Mouse (Mus musculus): ENCODE data around the gene Dcps. TPM values are rescaled to one million over a fixed set of nuclear protein-coding genes. Genes with fewer than 3 reads are reported as not detected.

Dcps gene
- total RNA-seq (2014; fragmentation: Nextera tagmentation) (32.7 and 39.1 TPM in 2 replicates), total RNA-seq (2017) (53.4 and 68.1 TPM in 2 replicates), polyA plus RNA-seq (2012) (84.2 and 91.5 TPM in 2 replicates)

- H3K36me3 ChIP-seq (replicated peaks): peaks cover 32% of the 10 kb centered on the region
- peak within 1 kb of the TSS; percentile 73 for H3K4me3 ChIP-seq (ENCODE audit: low read depth, low read length)
- H3K9me3 ChIP-seq (replicated peaks): no peaks in the 10 kb centered on the region
- DNase-seq (ENCODE audit: low spot score) (peak; percentile 66), ATAC-seq (ENCODE audit: extremely low read depth, insufficient number of reproducible peaks, low FRiP score, poor library complexity, severe bottlenecking) (peak; percentile 86)
- TF ChIP-seq TAL1 (conservative IDR thresholded peaks at IDR 0.05; ENCODE audit: low read depth, low read length): no peak
- no peak for TF ChIP-seq CTCF (IDR thresholded peaks at IDR 0.05; ENCODE audit: low read depth, low read length)
- no peak for TF ChIP-seq GATA1 (IDR thresholded peaks at IDR 0.05; ENCODE audit: borderline replicate concordance, low read length)
- no peak for TF ChIP-seq GATA2 (IDR thresholded peaks at IDR 0.05; ENCODE audit: borderline replicate concordance, low read depth, low read length)
- TF ChIP-seq POLR2AphosphoS5 (IDR thresholded peaks at IDR 0.05; ENCODE audit: insufficient replicate concordance, low read depth, low read length): no peak; the same call in 1 of the 2 replicates
- no peaks in the 10 kb centered on the region for H3K27me3 ChIP-seq (ENCODE audit: insufficient read depth, low read length)
- peaks cover 16% of the 10 kb centered on the region for H3K4me1 ChIP-seq (ENCODE audit: insufficient read depth, low read depth, low read length)
Measured at GRCm38 (mm10) chr9:35175251-35176123, at the start of gene Dcps. Gene Dcps, minus strand, starts transcription at chr9:35176061.

GRCm38 (mm10) chr9:35223466-35223865 lies 47.6 kb upstream of the Dcps start:
- no peaks in the 10 kb centered on the region for H3K9me3 ChIP-seq (replicated peaks)
- H3K36me3 ChIP-seq (replicated peaks): peaks cover 77% of the 10 kb centered on the region
- no peaks in the 10 kb centered on the region for H3K27me3 ChIP-seq (ENCODE audit: insufficient read depth, low read length)
- ATAC-seq (ENCODE audit: extremely low read depth, insufficient number of reproducible peaks, low FRiP score, poor library complexity, severe bottlenecking): no peak
- TF ChIP-seq GATA1 (IDR thresholded peaks at IDR 0.05; ENCODE audit: borderline replicate concordance, low read length): no peak
- no peak for TF ChIP-seq CTCF (IDR thresholded peaks at IDR 0.05; ENCODE audit: low read depth, low read length)
- no peak for TF ChIP-seq POLR2AphosphoS5 (IDR thresholded peaks at IDR 0.05; ENCODE audit: insufficient replicate concordance, low read depth, low read length)
- no peak for TF ChIP-seq GATA2 (IDR thresholded peaks at IDR 0.05; ENCODE audit: borderline replicate concordance, low read depth, low read length)
- no peak for TF ChIP-seq TAL1 (conservative IDR thresholded peaks at IDR 0.05; ENCODE audit: low read depth, low read length)
- H3K4me3 ChIP-seq (ENCODE audit: low read depth, low read length): no peak overlapping the region
- DNase-seq (ENCODE audit: low spot score): no peak
- peaks cover 2% of the 10 kb centered on the region; the same call in 1 of the 2 replicates for H3K4me1 ChIP-seq (ENCODE audit: insufficient read depth, low read depth, low read length)

- DNase-seq (ENCODE audit: low spot score) (no peak), ATAC-seq (ENCODE audit: extremely low read depth, insufficient number of reproducible peaks, low FRiP score, poor library complexity, severe bottlenecking) (no peak)
- Histone ChIP-seq H3K9me3 (replicated peaks) (no peaks in the 10 kb centered on the region), H3K36me3 (replicated peaks) (peaks cover 87% of the 10 kb centered on the region), H3K27me3 (ENCODE audit: insufficient read depth, low read length) (no peaks in the 10 kb centered on the region), H3K4me1 (ENCODE audit: insufficient read depth, low read depth, low read length) (peaks cover 14% of the 10 kb centered on the region; the same call in 1 of the 2 replicates), H3K4me3 (ENCODE audit: low read depth, low read length) (no peak overlapping the region)
- no peak for TF ChIP-seq CTCF (IDR thresholded peaks at IDR 0.05; ENCODE audit: low read depth, low read length)
- no peak for TF ChIP-seq GATA1 (IDR thresholded peaks at IDR 0.05; ENCODE audit: borderline replicate concordance, low read length)
- TF ChIP-seq GATA2 (IDR thresholded peaks at IDR 0.05; ENCODE audit: borderline replicate concordance, low read depth, low read length): no peak
- TF ChIP-seq TAL1 (conservative IDR thresholded peaks at IDR 0.05; ENCODE audit: low read depth, low read length): no peak
- no peak for TF ChIP-seq POLR2AphosphoS5 (IDR thresholded peaks at IDR 0.05; ENCODE audit: insufficient replicate concordance, low read depth, low read length)
Measured at GRCm38 (mm10) chr9:35217963-35218362, 42.1 kb upstream of the Dcps start.

GRCm38 (mm10) chr9:35211573-35212511 lies 36.0 kb upstream of the Dcps start:
- Histone ChIP-seq H3K27me3 (ENCODE audit: insufficient read depth, low read length) (no peaks in the 10 kb centered on the region), H3K36me3 (replicated peaks) (peaks cover 76% of the 10 kb centered on the region), H3K4me3 (ENCODE audit: low read depth, low read length) (peak overlapping the region; percentile 99), H3K9me3 (replicated peaks) (no peaks in the 10 kb centered on the region), H3K4me1 (ENCODE audit: insufficient read depth, low read depth, low read length) (peaks cover 45% of the 10 kb centered on the region)
- no peak for TF ChIP-seq GATA2 (IDR thresholded peaks at IDR 0.05; ENCODE audit: borderline replicate concordance, low read depth, low read length)
- TF ChIP-seq GATA1 (IDR thresholded peaks at IDR 0.05; ENCODE audit: borderline replicate concordance, low read length): no peak
- TF ChIP-seq TAL1 (conservative IDR thresholded peaks at IDR 0.05; ENCODE audit: low read depth, low read length): no peak
- TF ChIP-seq POLR2AphosphoS5 (IDR thresholded peaks at IDR 0.05; ENCODE audit: insufficient replicate concordance, low read depth, low read length): no peak
- no peak for TF ChIP-seq CTCF (IDR thresholded peaks at IDR 0.05; ENCODE audit: low read depth, low read length)
- peak; percentile 13 for DNase-seq (ENCODE audit: low spot score)
- ATAC-seq (ENCODE audit: extremely low read depth, insufficient number of reproducible peaks, low FRiP score, poor library complexity, severe bottlenecking): no peak

GRCm38 (mm10) chr9:35210542-35211474 lies 34.9 kb upstream of the Dcps start, which contains the start of gene Foxred1:
Gene Foxred1, minus strand, starts transcription at chr9:35211055.
- DNase-seq (ENCODE audit: low spot score) (peak; percentile 99), ATAC-seq (ENCODE audit: extremely low read depth, insufficient number of reproducible peaks, low FRiP score, poor library complexity, severe bottlenecking) (peak; percentile 98)
- Histone ChIP-seq H3K36me3 (replicated peaks) (peaks cover 79% of the 10 kb centered on the region), H3K27me3 (ENCODE audit: insufficient read depth, low read length) (no peaks in the 10 kb centered on the region), H3K9me3 (replicated peaks) (no peaks in the 10 kb centered on the region), H3K4me1 (ENCODE audit: insufficient read depth, low read depth, low read length) (peaks cover 45% of the 10 kb centered on the region), H3K4me3 (ENCODE audit: low read depth, low read length) (peak within 1 kb of the TSS; percentile 99)
- TF ChIP-seq GATA2 (IDR thresholded peaks at IDR 0.05; ENCODE audit: borderline replicate concordance, low read depth, low read length): no peak
- TF ChIP-seq POLR2AphosphoS5 (IDR thresholded peaks at IDR 0.05; ENCODE audit: insufficient replicate concordance, low read depth, low read length): peak; percentile 73; the same call in 1 of the 2 replicates
- TF ChIP-seq CTCF (IDR thresholded peaks at IDR 0.05; ENCODE audit: low read depth, low read length): no peak

All from G1E (cell line).